ENCODE assay signal across 29 mouse cellular contexts in the genomic region with DNA sequence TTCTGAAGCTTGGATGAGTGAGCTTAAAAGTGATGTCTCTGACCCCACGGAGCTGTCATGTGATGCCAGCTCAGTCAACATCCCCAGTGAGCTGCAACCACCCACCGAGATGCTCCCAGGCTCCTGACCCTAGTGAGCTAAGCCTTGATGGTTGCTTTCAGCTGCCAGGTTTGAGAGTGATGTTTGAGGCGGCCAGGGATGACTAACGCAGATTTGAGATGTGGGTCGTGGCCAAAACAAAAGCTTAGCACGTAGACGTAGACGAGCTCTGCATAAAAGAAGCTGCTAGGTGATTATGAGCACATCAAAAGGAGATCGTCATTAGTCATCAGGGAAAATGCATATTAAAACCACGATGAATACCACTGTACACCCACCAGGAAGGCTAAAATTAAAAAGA. TPM values are rescaled to one million over a fixed set of nuclear protein-coding genes. Genes with fewer than 3 reads are reported as not detected.
DNase-seq lines count a peak whose midpoint lies in the region; TF ChIP-seq lines count a peak whose summit lies in the region.
"Had no signal": no experiment of that assay in that cellular context is flagged by ENCODE, and none has a peak within 500 bp of the region (broad histone marks: within the 10 kb centered on the region; RNA-seq: fewer than 3 reads in every experiment).

No protein-coding gene starts in this region.

- peak overlapping the region; percentile 51; the same call in 1 of the 2 replicates for H3K27ac ChIP-seq in layer of hippocampus, adult 2 months
- H3K27ac ChIP-seq: forebrain, embryonic 13.5 days; heart, adult 2 months; heart, embryonic 13.5 days; hindbrain, embryonic 10.5 days; hindbrain, embryonic 15.5 days; kidney, postnatal 0 days; limb, embryonic 10.5 days; limb, embryonic 15.5 days; liver, embryonic 13.5 days; midbrain, embryonic 15.5 days; neural tube, embryonic 12.5 days had no signal

- TF ChIP-seq CTCF in layer of hippocampus, adult 2 months (conservative IDR thresholded peaks at IDR 0.05) = no peak

- DNase-seq in layer of hippocampus, adult 2 months (ENCODE audit: low spot score in 2 of 2) = no peak
- no peak for DNase-seq in layer of hippocampus, postnatal 10 days (ENCODE audit: low spot score in 2 of 2)
- peak; percentile 64 for DNase-seq in right cerebral cortex, adult 18-20 months
- DNase-seq in right cerebral cortex, postnatal 36 days (ENCODE audit: low spot score in 2 of 2) = no peak
- DNase-seq in NIH3T3 (ENCODE audit: low read depth) = peak; percentile 37
- no peak for DNase-seq in adrenal gland, adult 8-10 months
- no peak for DNase-seq in ovary, adult 18-20 months (ENCODE audit: low spot score)
- DNase-seq: adrenal gland, postnatal 10 days; B cell, adult 2 months; cerebellum, adult 11-12 months; cerebellum, postnatal 14 days; gastrocnemius, postnatal 25 days; heart, adult 2 months; heart, postnatal 14 days; kidney, adult 2 months; liver, embryonic 13.5 days; lung, adult 18-20 months; lung, postnatal 10 days; thymus, postnatal 4 days had no signal

- H3K4me3 ChIP-seq in layer of hippocampus, adult 2 months = no peak overlapping the region
- H3K4me3 ChIP-seq: forebrain, embryonic 13.5 days; heart, adult 2 months; heart, embryonic 13.5 days; hindbrain, embryonic 10.5 days; hindbrain, embryonic 15.5 days; limb, embryonic 10.5 days; limb, embryonic 15.5 days; liver, embryonic 13.5 days; midbrain, embryonic 15.5 days; neural tube, embryonic 12.5 days had no signal

RNA-seq across cellular contexts. Expression of a gene that starts 16.8 kb away (rescaled TPM):
- 100 to 1,000 TPM; 381 TPM for total RNA-seq in layer of hippocampus, adult 2 months (2021)
- 100 to 1,000 TPM; 152 to 156 TPM for total RNA-seq in layer of hippocampus, postnatal 10 days (2021)
- 100 to 1,000 TPM; 138 to 583 (median 298) TPM for total RNA-seq in adrenal gland, adult 8-10 months (2022)
- total RNA-seq: MEL had no signal

Comparison
In these comparisons a context has a peak if more than half of its experiments do, and no peak if none do; other contexts are left out.
1. DNase-seq: peak in right cerebral cortex, adult 18-20 months (single experiment) and NIH3T3 (single experiment); none in layer of hippocampus, adult 2 months (0 of 2), layer of hippocampus, postnatal 10 days (0 of 2), right cerebral cortex, postnatal 36 days (0 of 2), adrenal gland, adult 8-10 months (single experiment) and ovary, adult 18-20 months (single experiment).